Mouse (Mus musculus) cerebellum, adult 2 months (tissue): ENCODE data around the gene Gng3.

Experiments
- CTCF ChIP-seq: fragments of 200-500 bp; IDR thresholded peaks from 2 replicates; pipeline ENCODE4 v1.5.1; 2011; ENCODE audit warnings: low read depth, mild to moderate bottlenecking, control low read depth, low read length, moderate library complexity, borderline replicate concordance; ENCODE audit not compliant: insufficient read depth
- POLR2A ChIP-seq: fragments of 200-500 bp; IDR thresholded peaks from 2 replicates; pipeline ENCODE4 v1.6.1; 2011; ENCODE audit warnings: low read length, control low read depth, borderline replicate concordance; ENCODE audit not compliant: insufficient read depth

GRCm38 (mm10) chr19:8870838-8871237 is 31.8 kb upstream of the Gng3 start:
- no peak for TF ChIP-seq CTCF
- TF ChIP-seq POLR2A: no peak
